Mouse (Mus musculus) embryo, embryonic 11 days (tissue): ENCODE data around the gene Crkl.

Experiments used
- DNase-seq: peaks from one replicate; pipeline ENCODE4 v3.0.0-alpha.2; 2015

The Crkl gene

GRCm38 (mm10) chr16:17451541-17452372 lies at the start of gene Crkl:
TSS of gene Crkl (plus strand) at chr16:17451987.
- DNase-seq: peak; percentile 100

GRCm38 (mm10) chr16:17402855-17403254 lies 48.9 kb upstream of the Crkl start:
- DNase-seq: peak; percentile 38

GRCm38 (mm10) chr16:17405271-17405696 lies 46.5 kb upstream of the Crkl start:
- DNase-seq: peak; percentile 64

- DNase-seq: peak; percentile 99
Observed at GRCm38 (mm10) chr16:17405736-17406443, 45.9 kb upstream of the Crkl start, which contains the start of the genes Snap29 and Pi4ka. TSS of gene Snap29 (plus strand) at chr16:17405986. TSS of gene Pi4ka (minus strand) at chr16:17406314.

- DNase-seq: peak; percentile 3
Observed at GRCm38 (mm10) chr16:17406512-17407231, 45.1 kb upstream of the Crkl start.

- DNase-seq: no peak
Observed at GRCm38 (mm10) chr16:17409046-17409445, 42.7 kb upstream of the Crkl start.

GRCm38 (mm10) chr16:17410209-17410608 lies 41.6 kb upstream of the Crkl start:
- no peak for DNase-seq

- no peak for DNase-seq
Observed at GRCm38 (mm10) chr16:17423021-17423420, 28.8 kb upstream of the Crkl start.

GRCm38 (mm10) chr16:17432576-17432975 lies 19.2 kb upstream of the Crkl start:
- DNase-seq: peak; percentile 13

- peak; percentile 63 for DNase-seq
Observed at GRCm38 (mm10) chr16:17452373-17452715, 557 bp downstream of the Crkl start.

GRCm38 (mm10) chr16:17456901-17457300 lies 5.1 kb downstream of the Crkl start:
- DNase-seq: no peak

- peak; percentile 7 for DNase-seq
Observed at GRCm38 (mm10) chr16:17460254-17460653, 8.5 kb downstream of the Crkl start.

- no peak for DNase-seq
Observed at GRCm38 (mm10) chr16:17461596-17461995, 9.8 kb downstream of the Crkl start.

- no peak for DNase-seq
Observed at GRCm38 (mm10) chr16:17463184-17463583, 11.4 kb downstream of the Crkl start.

- DNase-seq: no peak
Observed at GRCm38 (mm10) chr16:17466875-17467663, 15.3 kb downstream of the Crkl start.

- DNase-seq: no peak
Observed at GRCm38 (mm10) chr16:17472498-17472897, 20.7 kb downstream of the Crkl start.

GRCm38 (mm10) chr16:17474091-17474490 lies 22.3 kb downstream of the Crkl start:
- peak; percentile 45 for DNase-seq

- no peak for DNase-seq
Observed at GRCm38 (mm10) chr16:17474761-17475160, 23.0 kb downstream of the Crkl start.

GRCm38 (mm10) chr16:17475326-17475725 lies 23.5 kb downstream of the Crkl start:
- no peak for DNase-seq

GRCm38 (mm10) chr16:17478331-17478943 lies 26.6 kb downstream of the Crkl start:
- DNase-seq: no peak

- DNase-seq: no peak
Observed at GRCm38 (mm10) chr16:17481465-17481864, 29.7 kb downstream of the Crkl start.

GRCm38 (mm10) chr16:17486505-17486904 lies 34.7 kb downstream of the Crkl start:
- no peak for DNase-seq
